In the genomic region with DNA sequence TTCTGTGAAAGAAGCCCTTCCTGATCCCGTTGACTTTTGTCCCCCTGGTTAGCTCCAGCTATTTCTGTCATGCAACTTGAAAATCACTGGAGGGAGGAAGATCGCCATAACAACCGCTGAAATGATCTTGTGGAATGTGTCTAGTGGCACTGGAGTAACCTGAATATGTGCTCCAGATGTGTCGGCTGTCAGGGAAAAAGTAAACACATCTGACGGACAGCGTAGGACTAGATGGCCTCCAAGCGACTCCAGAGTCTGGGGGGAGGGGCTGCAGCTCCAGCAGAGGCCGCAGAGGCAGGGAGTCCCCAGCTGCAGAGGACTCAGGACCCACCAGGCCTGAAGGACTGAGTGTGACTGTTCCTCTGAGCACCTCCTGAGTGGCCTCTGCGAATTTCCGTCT, we compare ENCODE assay signal across 8 mouse cellular contexts. TPM values are rescaled to one million over a fixed set of nuclear protein-coding genes. Genes with fewer than 3 reads are reported as not detected.
DNase-seq lines count a peak whose midpoint lies in the region; ATAC-seq and TF ChIP-seq lines count a peak whose summit lies in the region.

No protein-coding gene starts in this region.

- H3K9me3 ChIP-seq in embryonic facial prominence, embryonic 11.5 days (replicated peaks; ENCODE audit: control insufficient read depth, low read length) = no peaks in the 10 kb centered on the region
- no peaks in the 10 kb centered on the region for H3K9me3 ChIP-seq in hindbrain, embryonic 16.5 days (ENCODE audit: control insufficient read depth, low read length)
- no peaks in the 10 kb centered on the region for H3K9me3 ChIP-seq in neural tube, embryonic 14.5 days (ENCODE audit: control insufficient read depth, low read length)

- 0 out of 2 replicates have a peak overlapping the region, but pooled peaks have one; percentile 8 for H3K9ac ChIP-seq in embryonic facial prominence, embryonic 11.5 days (replicated peaks; ENCODE audit: low read length)
- H3K9ac ChIP-seq in hindbrain, embryonic 16.5 days (ENCODE audit: low read depth, low read length) = no peak overlapping the region; the same call in 1 of the 2 replicates
- H3K9ac ChIP-seq in liver, adult 2 months (ENCODE audit: low read depth, low read length) = no peak overlapping the region
- no peak overlapping the region for H3K9ac ChIP-seq in neural tube, embryonic 14.5 days (replicated peaks; ENCODE audit: low read depth, low read length)

- CTCF ChIA-PET in Patski (lab: Charles Lee) = interaction anchor here (1.3 kb wide), 1 partner anchor 29 kb away, joined by 4 read pairs; no protein-coding TSS in a partner anchor

- no peaks in the 10 kb centered on the region for H3K36me3 ChIP-seq in embryonic facial prominence, embryonic 11.5 days (replicated peaks; ENCODE audit: control insufficient read depth, insufficient read depth, low read depth, low read length)
- no peaks in the 10 kb centered on the region for H3K36me3 ChIP-seq in hindbrain, embryonic 16.5 days (ENCODE audit: control insufficient read depth, insufficient read depth, low read length)
- H3K36me3 ChIP-seq in liver, adult 2 months (ENCODE audit: control insufficient read depth, insufficient read depth, low read length) = no peaks in the 10 kb centered on the region
- H3K36me3 ChIP-seq in neural tube, embryonic 14.5 days (ENCODE audit: control insufficient read depth, insufficient read depth, low read length) = no peaks in the 10 kb centered on the region

- POLR2A ChIA-PET in Patski (lab: Charles Lee) = interaction anchor here (1.4 to 1.6 kb wide), 2 partner anchors 9 to 36 kb away, joined by 3 to 4 read pairs; no protein-coding TSS in a partner anchor

- H3K27ac ChIP-seq in embryonic facial prominence, embryonic 11.5 days (replicated peaks; ENCODE audit: low read depth, low read length) = peak overlapping the region; percentile 81
- H3K27ac ChIP-seq in hindbrain, embryonic 16.5 days (ENCODE audit: low read depth, low read length) = no peak overlapping the region
- H3K27ac ChIP-seq in liver, adult 2 months (replicated peaks; ENCODE audit: insufficient read depth, low read depth, low read length) = no peak overlapping the region
- H3K27ac ChIP-seq in neural tube, embryonic 14.5 days (ENCODE audit: low read depth, low read length) = no peak overlapping the region

- peaks cover 8% of the 10 kb centered on the region for H3K4me1 ChIP-seq in embryonic facial prominence, embryonic 11.5 days (ENCODE audit: control insufficient read depth, insufficient read depth, low read length)
- H3K4me1 ChIP-seq in hindbrain, embryonic 16.5 days (ENCODE audit: control insufficient read depth, insufficient read depth, low read depth, low read length) = peaks cover 6% of the 10 kb centered on the region
- H3K4me1 ChIP-seq in liver, adult 2 months (ENCODE audit: control insufficient read depth, insufficient read depth, low read length) = 0 out of 2 replicates have a peak, but pooled peaks cover 3% of the 10 kb centered on the region
- H3K4me1 ChIP-seq in neural tube, embryonic 14.5 days (ENCODE audit: control insufficient read depth, insufficient read depth, low read length) = no peaks in the 10 kb centered on the region

- TF ChIP-seq POLR2A in liver, adult 2 months (IDR thresholded peaks at IDR 0.05; ENCODE audit: extremely low read depth, insufficient read depth, low read length) = no peak

- no peaks in the 10 kb centered on the region for H3K79me2 ChIP-seq in liver, adult 2 months (ENCODE audit: control insufficient read depth, insufficient read depth, low read length)

- in situ Hi-C loops in Patski (cut with MboI; ENCODE audit: low pct_unique_long_range_greater_than_20kb) = no loop called here

- H3K27me3 ChIP-seq in Patski = no peaks in the 10 kb centered on the region
- H3K27me3 ChIP-seq in embryonic facial prominence, embryonic 11.5 days (ENCODE audit: control insufficient read depth, insufficient read depth, low read length) = no peaks in the 10 kb centered on the region
- peaks cover 5% of the 10 kb centered on the region for H3K27me3 ChIP-seq in hindbrain, embryonic 16.5 days (replicated peaks; ENCODE audit: control insufficient read depth, insufficient read depth, low read length)
- no peaks in the 10 kb centered on the region for H3K27me3 ChIP-seq in liver, adult 2 months (ENCODE audit: control insufficient read depth, insufficient read depth, low read length)
- H3K27me3 ChIP-seq in neural tube, embryonic 14.5 days (ENCODE audit: control insufficient read depth, insufficient read depth, low read length) = no peaks in the 10 kb centered on the region

- peak overlapping the region; percentile 25; the same call in 1 of the 2 replicates for H3K4me2 ChIP-seq in embryonic facial prominence, embryonic 11.5 days (ENCODE audit: low read depth, low read length)
- H3K4me2 ChIP-seq in hindbrain, embryonic 16.5 days (ENCODE audit: low read length) = peak overlapping the region; percentile 34
- 0 out of 2 replicates have a peak overlapping the region, but pooled peaks have one; percentile 5 for H3K4me2 ChIP-seq in neural tube, embryonic 14.5 days (ENCODE audit: low read depth, low read length)

- no peak for TF ChIP-seq CTCF in Patski (IDR thresholded peaks at IDR 0.05)
- TF ChIP-seq CTCF in liver, adult 2 months (IDR thresholded peaks at IDR 0.05; ENCODE audit: low read depth, low read length) = no peak

- H3K4me3 ChIP-seq in embryonic facial prominence, embryonic 11.5 days (ENCODE audit: low read depth, low read length) = 0 out of 2 replicates have a peak overlapping the region, but pooled peaks have one; percentile 5
- no peak overlapping the region for H3K4me3 ChIP-seq in hindbrain, embryonic 16.5 days (ENCODE audit: low read length)
- no peak overlapping the region for H3K4me3 ChIP-seq in liver, adult 2 months (ENCODE audit: insufficient read depth, low read depth, low read length)
- H3K4me3 ChIP-seq in neural tube, embryonic 14.5 days (ENCODE audit: low read depth, low read length) = no peak overlapping the region

- peak; percentile 41 for DNase-seq in Patski (ENCODE audit: low read depth, low spot score)
- peak; percentile 91 for DNase-seq in embryonic facial prominence, embryonic 11.5 days (ENCODE audit: low spot score)
- DNase-seq in liver, adult 2 months (ENCODE audit: extremely low read depth, low read depth, low spot score) = peak; percentile 58
- no peak for DNase-seq in left cerebral cortex, adult 11 months (ENCODE audit: low spot score)
- DNase-seq in thymus, postnatal 4 days = no peak
- DNase-seq in spleen, postnatal 36 days (ENCODE audit: low spot score in 2 of 2) = no peak

- peak; percentile 38 for ATAC-seq in Patski
- ATAC-seq in embryonic facial prominence, embryonic 11.5 days (replicated peaks; ENCODE audit: insufficient number of reproducible peaks, low FRiP score, low TSS enrichment, low read depth) = peak; percentile 89
- ATAC-seq in hindbrain, embryonic 16.5 days = peak; percentile 52; the same call in 1 of the 2 replicates
- ATAC-seq in neural tube, embryonic 14.5 days (ENCODE audit: low read depth) = peak; percentile 49; the same call in 1 of the 2 replicates

- 2% methylated on average over 10 of the region's 10 CpGs for WGBS in embryonic facial prominence, embryonic 11.5 days
- 3% methylated on average over 10 of the region's 10 CpGs for WGBS in hindbrain, embryonic 16.5 days
- WGBS in liver, adult 2 months = 13% methylated on average over 10 of the region's 10 CpGs
- WGBS in neural tube, embryonic 14.5 days = 3% methylated on average over 10 of the region's 10 CpGs

RNA-seq across cellular contexts. Expression of a gene that starts 37.4 kb away (rescaled TPM):
- polyA plus RNA-seq in Patski (2021) = 19.3 TPM
- 21.5 and 22.2 TPM in 2 replicates for polyA plus RNA-seq in embryonic facial prominence, embryonic 11.5 days (2014; fragmentation: Nextera tagmentation; extraction: Ambion mirVana)
- 7.0 and 11.9 TPM in 2 replicates for polyA plus RNA-seq in hindbrain, embryonic 16.5 days (2015; fragmentation: Nextera tagmentation; extraction: Ambion mirVana)
- total RNA-seq in liver, adult 2 months (2014; rRNA removed) = 0.09 and 0.40 TPM in 2 replicates
- 0.06 and 0.12 TPM in 2 replicates for polyA plus RNA-seq in liver, adult 2 months (2012; rRNA removed)
- polyA plus RNA-seq in neural tube, embryonic 14.5 days (2014; fragmentation: Nextera tagmentation; extraction: Ambion mirVana) = 16.2 and 20.8 TPM in 2 replicates

Comparison
In these comparisons a context has a peak if more than half of its experiments do, and no peak if none do; other contexts are left out.
1. ATAC-seq: peak in every context shown above with its lines; median percentile 89 in embryonic facial prominence, embryonic 11.5 days; 52 in hindbrain, embryonic 16.5 days; 49 in neural tube, embryonic 14.5 days; 38 in Patski.
2. DNase-seq: peak in Patski (single experiment), embryonic facial prominence, embryonic 11.5 days (single experiment) and liver, adult 2 months (single experiment); none in left cerebral cortex, adult 11 months (single experiment), thymus, postnatal 4 days (single experiment) and spleen, postnatal 36 days (0 of 2).
3. Peak in every context shown above with its lines, with median percentiles within 50 percentile points of each other: H3K4me2 ChIP-seq.